Mouse (Mus musculus): ENCODE measurements around the gene Slc35e2.

Gene Slc35e2

DNA sequence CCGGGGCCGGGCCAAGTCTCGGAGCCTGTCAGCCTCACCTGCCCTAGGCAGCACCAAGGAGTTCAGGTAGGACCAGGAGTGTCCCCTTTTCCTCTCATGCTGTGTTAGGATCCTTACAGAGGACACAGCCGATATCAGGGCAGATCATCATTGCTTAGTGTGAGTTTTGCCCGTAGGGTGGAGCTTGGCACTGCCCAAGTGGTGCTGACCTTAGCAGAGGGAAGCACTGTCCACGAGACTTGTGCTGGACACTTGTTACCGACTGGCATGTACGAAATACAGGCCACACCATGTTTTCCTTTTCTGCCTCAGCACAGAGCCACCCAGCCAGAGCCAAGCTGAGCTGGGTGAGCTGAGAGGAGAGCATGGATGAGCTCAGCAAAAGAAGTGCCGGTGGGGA is 24.1 kb upstream of the Slc35e2 start:
- no peak for DNase-seq

- no peak for DNase-seq
Measured at GRCm38 (mm10) chr4:155577741-155578140, 23.5 kb upstream of the Slc35e2 start.

DNA sequence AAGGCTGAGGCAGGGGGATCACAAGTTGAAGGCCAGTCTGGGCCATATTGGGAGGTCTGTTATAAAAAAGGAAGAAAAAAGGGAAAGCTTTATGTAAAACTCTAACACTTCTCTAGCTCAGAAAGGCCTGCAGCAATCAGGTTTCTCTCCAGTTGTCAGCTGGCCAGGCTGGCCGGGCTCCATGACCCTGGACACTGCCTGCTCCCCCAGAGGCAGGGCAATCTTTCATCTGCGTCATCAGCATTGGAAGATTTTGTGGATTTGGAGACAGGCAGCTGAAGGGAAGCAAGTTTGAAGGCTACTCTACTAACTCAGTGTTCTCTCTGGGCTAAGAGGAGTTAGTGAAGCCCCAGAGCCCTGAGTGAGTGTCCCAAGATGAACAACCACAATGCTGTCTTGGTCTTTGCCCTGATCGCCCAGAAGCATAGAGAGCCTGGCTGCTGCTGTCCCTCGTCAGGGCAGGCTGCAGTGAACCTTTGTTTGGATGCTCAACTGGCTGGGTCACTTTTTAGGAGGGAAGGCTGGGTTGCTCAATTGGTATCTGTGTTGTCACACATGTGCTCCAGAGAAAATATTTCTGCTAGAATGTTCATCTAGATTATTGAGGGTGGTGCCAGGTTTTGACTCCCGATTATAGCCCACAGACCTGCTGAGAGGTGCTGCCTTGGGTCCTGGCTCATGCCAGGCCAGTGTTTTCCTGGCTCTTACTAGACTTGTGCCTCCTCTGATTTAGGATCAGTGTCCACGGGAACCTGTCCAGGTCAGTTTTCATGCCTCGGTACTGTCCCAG is 22.7 kb upstream of the Slc35e2 start:
- no peak for DNase-seq

GRCm38 (mm10) chr4:155580420-155580819 is 20.8 kb upstream of the Slc35e2 start:
- peak; percentile 73 for DNase-seq

- no peak for DNase-seq
Measured at GRCm38 (mm10) chr4:155582279-155582905, 18.8 kb upstream of the Slc35e2 start.

GRCm38 (mm10) chr4:155589356-155589755 is 11.9 kb upstream of the Slc35e2 start:
- no peak for DNase-seq

GRCm38 (mm10) chr4:155591012-155591719 is 10.1 kb upstream of the Slc35e2 start:
- no peak for DNase-seq

GRCm38 (mm10) chr4:155593780-155594179 is 7.4 kb upstream of the Slc35e2 start:
- DNase-seq: no peak

- no peak for DNase-seq
Measured at GRCm38 (mm10) chr4:155595777-155596176, 5.4 kb upstream of the Slc35e2 start.

DNA sequence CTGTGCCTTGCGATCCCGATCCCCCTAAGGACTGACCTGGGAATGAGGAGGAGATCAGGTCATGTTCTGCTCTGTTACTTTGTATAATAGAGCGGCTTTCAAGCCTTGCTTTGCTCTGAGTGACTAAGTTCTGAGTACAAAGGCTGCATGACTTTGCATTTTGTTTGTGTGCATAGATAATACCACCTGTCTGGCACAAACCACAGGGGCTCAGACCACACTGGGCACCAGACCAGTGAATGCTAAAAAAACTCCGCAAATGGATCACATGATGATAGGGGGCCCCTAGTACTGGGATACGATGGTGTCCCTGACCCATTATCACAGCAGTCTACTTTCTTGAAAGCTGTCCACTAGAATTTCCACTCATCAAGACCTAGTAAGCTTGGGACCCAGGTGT is 4.6 kb upstream of the Slc35e2 start:
- no peak for DNase-seq

- no peak for DNase-seq
Measured at GRCm38 (mm10) chr4:155598536-155598935, 2.7 kb upstream of the Slc35e2 start.

DNA sequence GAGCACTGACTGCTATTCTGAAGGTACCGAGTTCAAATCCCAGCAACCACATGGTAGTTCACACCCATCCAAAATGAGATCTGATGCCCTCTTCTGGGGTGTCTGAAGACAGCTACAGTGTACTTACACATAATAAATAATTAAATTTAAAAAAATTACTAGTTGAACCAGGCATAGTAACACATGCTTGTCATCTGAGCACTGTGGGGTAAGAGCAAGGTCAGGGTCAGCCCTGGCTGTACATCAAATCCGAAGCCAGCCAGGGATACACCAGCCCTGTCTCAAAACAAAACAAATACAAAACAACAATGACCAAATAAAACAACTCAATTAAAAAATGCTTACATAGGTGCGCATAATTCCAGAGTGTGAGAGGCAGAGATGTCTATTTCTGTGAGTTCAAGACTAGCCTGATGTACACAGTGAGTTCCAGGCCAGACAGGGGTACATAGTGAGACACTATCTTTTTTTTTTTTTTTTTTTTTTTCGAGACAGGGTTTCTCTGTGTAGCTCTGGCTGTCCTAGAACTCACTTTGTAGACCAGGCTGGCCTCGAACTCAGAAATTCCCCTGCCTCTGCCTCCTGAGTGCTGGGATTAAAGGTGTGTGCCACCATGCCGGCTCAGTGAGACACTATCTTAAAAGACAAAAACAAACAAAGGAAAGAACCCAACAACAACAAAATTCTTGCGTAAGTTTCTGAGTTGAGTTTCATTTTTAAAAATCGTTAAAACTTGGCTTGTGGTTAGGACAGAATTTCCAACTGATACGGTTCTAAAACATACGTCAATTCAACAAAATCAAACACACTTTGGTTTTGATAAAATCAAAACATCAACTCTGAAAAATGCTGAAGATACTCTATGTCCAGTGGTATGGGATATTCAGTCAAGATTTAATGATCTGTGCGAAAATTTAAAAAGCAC is 1.1 kb upstream of the Slc35e2 start:
- DNase-seq: no peak

DNA sequence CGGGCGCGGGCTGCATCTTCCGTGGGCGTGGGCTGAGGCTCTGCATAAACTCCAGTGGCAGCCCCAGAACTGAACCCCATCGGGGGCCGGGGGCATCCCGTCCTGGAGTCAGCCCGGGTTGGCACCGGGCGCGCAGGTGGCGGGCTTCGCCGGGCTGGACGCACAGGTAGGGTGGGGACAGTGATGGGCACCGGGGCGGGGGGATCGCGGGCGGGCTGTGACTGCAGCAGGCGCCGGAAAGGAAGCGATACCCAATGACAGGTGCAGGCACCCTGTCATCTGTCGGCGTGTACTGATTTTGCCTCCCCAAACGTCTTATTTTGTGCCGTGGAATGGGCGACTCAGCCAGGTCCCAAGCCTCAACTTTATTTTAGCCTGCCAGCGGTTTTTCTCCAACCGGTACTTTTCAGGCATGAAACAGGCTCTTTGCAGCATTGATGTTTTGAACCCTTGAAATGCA is 811 bp downstream of the Slc35e2 start:
- DNase-seq: no peak

GRCm38 (mm10) chr4:155602753-155603152 is 1.5 kb downstream of the Slc35e2 start:
- DNase-seq: no peak

- DNase-seq: no peak
Measured at GRCm38 (mm10) chr4:155603801-155604200, 2.6 kb downstream of the Slc35e2 start.

DNA sequence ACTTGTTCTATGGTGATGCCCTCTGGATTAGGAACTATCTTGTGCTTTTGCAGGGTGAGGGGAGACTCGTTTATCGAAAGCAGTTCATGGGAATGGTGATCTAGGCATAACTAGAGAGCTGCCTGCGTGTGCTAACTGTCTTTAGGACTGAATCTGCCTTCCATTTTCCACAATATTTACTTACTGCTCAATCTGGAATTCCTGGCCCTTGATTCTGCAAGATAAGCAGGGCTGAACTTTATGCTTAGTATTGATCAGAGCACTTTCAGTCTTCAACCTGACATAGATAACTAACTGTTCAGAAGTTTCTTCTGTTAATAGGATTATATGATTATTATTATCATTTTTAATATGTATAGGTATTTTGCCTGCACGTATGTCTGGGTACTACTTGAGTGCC is 3.9 kb downstream of the Slc35e2 start:
- DNase-seq: no peak

GRCm38 (mm10) chr4:155606825-155607224 is 5.6 kb downstream of the Slc35e2 start:
- no peak for DNase-seq

GRCm38 (mm10) chr4:155611860-155612259 is 10.6 kb downstream of the Slc35e2 start:
- DNase-seq: no peak

- no peak for DNase-seq
Measured at GRCm38 (mm10) chr4:155613264-155613663, 12.0 kb downstream of the Slc35e2 start.

GRCm38 (mm10) chr4:155618321-155618720 is 17.1 kb downstream of the Slc35e2 start:
- no peak for DNase-seq

DNA sequence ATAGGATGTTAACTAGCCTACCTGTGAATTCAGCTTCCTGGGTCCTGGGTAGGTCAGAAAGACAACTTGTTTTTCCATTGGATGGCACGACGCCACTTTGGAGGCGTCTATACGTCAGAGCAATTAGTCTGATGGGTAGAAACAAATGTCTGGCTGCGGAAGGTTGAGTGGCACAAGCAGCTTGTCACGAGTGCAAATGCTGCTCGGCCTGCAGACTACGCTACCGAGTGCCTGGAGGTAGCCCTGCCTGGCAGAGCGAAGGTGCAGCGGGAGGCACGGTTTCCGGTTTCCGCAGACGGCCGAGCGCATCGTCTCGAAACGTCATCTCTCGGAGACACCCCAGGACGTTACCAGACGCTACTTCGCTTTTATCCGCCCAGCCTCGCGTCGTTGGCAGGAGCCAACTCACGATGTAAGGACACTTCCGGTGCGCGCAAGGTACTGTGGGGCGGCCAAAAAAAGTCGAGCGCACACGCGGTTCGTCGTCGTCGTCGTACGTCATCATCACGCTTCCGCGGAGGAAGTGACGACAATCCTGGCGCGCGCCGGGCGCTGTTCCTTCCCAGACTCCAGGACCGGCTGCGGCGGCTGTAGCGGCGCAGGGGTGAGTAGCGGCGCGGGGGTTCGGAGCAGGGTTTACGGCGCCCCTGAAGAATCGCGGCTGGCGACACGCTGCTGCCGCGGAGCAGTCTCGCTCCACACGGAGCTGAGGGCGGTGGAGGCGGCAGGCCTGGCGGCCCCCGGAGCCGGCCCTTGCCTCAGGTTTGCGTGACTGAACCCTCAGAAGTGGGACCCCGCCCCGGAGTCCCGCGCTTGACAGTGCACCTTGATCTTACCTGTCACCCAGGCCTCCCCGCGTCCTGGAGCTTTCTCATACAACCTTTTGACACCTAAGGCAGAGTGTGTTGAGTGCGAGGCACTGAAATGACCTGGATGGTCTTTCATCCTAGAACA is 23.4 kb downstream of the Slc35e2 start, which contains the start of gene Cdk11b:
TSS of gene Cdk11b (plus strand) at position 517 of the 954 bp plus-strand sequence.
- peak; percentile 94 for DNase-seq
